ENCODE assay signal across 8 mouse cellular contexts in genomic region chr11:53890906-53891504, GRCm38 (mm10). TPM values are rescaled to one million over a fixed set of nuclear protein-coding genes. Genes with fewer than 3 reads are reported as not detected.
A peak's percentile ranks its signal among the peaks of the same experiment; 100 is the strongest.
DNase-seq lines count a peak whose midpoint lies in the region; ATAC-seq and TF ChIP-seq lines count a peak whose summit lies in the region.

No protein-coding gene starts in this region.

- H3K27me3 ChIP-seq in E14TG2a.4 (ENCODE audit: insufficient read depth, low read length), result peaks cover 11% of the 10 kb centered on the region
- no peaks in the 10 kb centered on the region for H3K27me3 ChIP-seq in embryonic facial prominence, embryonic 14.5 days (replicated peaks; ENCODE audit: control insufficient read depth, insufficient read depth, low read length)
- no peaks in the 10 kb centered on the region for H3K27me3 ChIP-seq in midbrain, embryonic 14.5 days (ENCODE audit: control insufficient read depth, insufficient read depth, low read length)

- H3K36me3 ChIP-seq in E14TG2a.4 (ENCODE audit: insufficient read depth, low read length), result no peaks in the 10 kb centered on the region
- no peaks in the 10 kb centered on the region for H3K36me3 ChIP-seq in embryonic facial prominence, embryonic 14.5 days (ENCODE audit: control insufficient read depth, insufficient read depth, low read length)
- H3K36me3 ChIP-seq in midbrain, embryonic 14.5 days (ENCODE audit: control insufficient read depth, insufficient read depth, low read length), result no peaks in the 10 kb centered on the region

- H3K4me2 ChIP-seq in embryonic facial prominence, embryonic 14.5 days (ENCODE audit: low read depth, low read length), result peak overlapping the region; percentile 88
- peak overlapping the region; percentile 76 for H3K4me2 ChIP-seq in midbrain, embryonic 14.5 days (ENCODE audit: low read length)

- no peak; the same call in 1 of the 2 replicates for ATAC-seq in embryonic facial prominence, embryonic 14.5 days (ENCODE audit: low read depth)
- peak; percentile 6 for ATAC-seq in inflammation-experienced regulatory T-cells, adult 6 months
- no peak; the same call in 1 of the 2 replicates for ATAC-seq in midbrain, embryonic 14.5 days (ENCODE audit: low FRiP score, low TSS enrichment)

- H3K4me1 ChIP-seq in E14TG2a.4 (replicated peaks; ENCODE audit: low read depth, low read length), result peaks cover 33% of the 10 kb centered on the region
- peaks cover 11% of the 10 kb centered on the region; the same call in 1 of the 2 replicates for H3K4me1 ChIP-seq in embryonic facial prominence, embryonic 14.5 days (ENCODE audit: control insufficient read depth, insufficient read depth, low read length)
- peaks cover 11% of the 10 kb centered on the region; the same call in 1 of the 2 replicates for H3K4me1 ChIP-seq in midbrain, embryonic 14.5 days (ENCODE audit: control insufficient read depth, insufficient read depth, low read length)

- H3K4me3 ChIP-seq in E14TG2a.4 (replicated peaks; ENCODE audit: low read length), result peak overlapping the region; percentile 84
- peak overlapping the region; percentile 61 for H3K4me3 ChIP-seq in embryonic facial prominence, embryonic 14.5 days (ENCODE audit: low read depth, low read length)
- H3K4me3 ChIP-seq in midbrain, embryonic 14.5 days (replicated peaks; ENCODE audit: low read depth, low read length), result peak overlapping the region; percentile 55

- peak overlapping the region; percentile 76 for H3K9ac ChIP-seq in embryonic facial prominence, embryonic 14.5 days (ENCODE audit: low read depth, low read length)
- peak overlapping the region; percentile 65 for H3K9ac ChIP-seq in midbrain, embryonic 14.5 days (replicated peaks; ENCODE audit: low read length)

- intact Hi-C loops in heart, postnatal 25 days (cut with DNase I), result no loop called here

- no peak for TF ChIP-seq CTCF in E14TG2a.4 (conservative IDR thresholded peaks at IDR 0.05; ENCODE audit: low read length)

- H3K27ac ChIP-seq in embryonic facial prominence, embryonic 14.5 days (replicated peaks; ENCODE audit: low read depth, low read length), result peak overlapping the region; percentile 76
- peak overlapping the region; percentile 37; the same call in 1 of the 2 replicates for H3K27ac ChIP-seq in midbrain, embryonic 14.5 days (replicated peaks; ENCODE audit: low read depth, low read length)

- DNase-seq in heart, adult 8-10 months (ENCODE audit: low spot score), result peak; percentile 28
- DNase-seq in heart, postnatal 25 days (ENCODE audit: low spot score), result no peak
- DNase-seq in embryonic facial prominence, embryonic 14.5 days (ENCODE audit: low spot score), result no peak
- DNase-seq in midbrain, embryonic 14.5 days, result no peak
- DNase-seq in right cerebral cortex, adult 2 months (ENCODE audit: low spot score in 2 of 2), result no peak
- DNase-seq in cerebellum, postnatal 14 days, result no peak

- no peaks in the 10 kb centered on the region for H3K9me3 ChIP-seq in E14TG2a.4 (ENCODE audit: low read length)
- H3K9me3 ChIP-seq in embryonic facial prominence, embryonic 14.5 days (ENCODE audit: control insufficient read depth, low read length), result no peaks in the 10 kb centered on the region
- no peaks in the 10 kb centered on the region for H3K9me3 ChIP-seq in midbrain, embryonic 14.5 days (ENCODE audit: control insufficient read depth, low read length)

- 7% methylated on average over 17 of the region's 33 CpGs for WGBS in embryonic facial prominence, embryonic 14.5 days
- 2% methylated on average over 33 of the region's 33 CpGs for WGBS in midbrain, embryonic 14.5 days

RNA-seq across cellular contexts. Expression of gene Slc22a5, which starts 0.5 kb away (rescaled TPM):
- 10 to 100 TPM; 19.8 to 26.2 (median 23.5) TPM for total RNA-seq in heart, adult 8-10 months (2022)
- 10 to 100 TPM; 21.9 to 25.9 TPM for total RNA-seq in heart, postnatal 25 days (2021)
- polyA plus RNA-seq in embryonic facial prominence, embryonic 14.5 days (2014; fragmentation: Nextera tagmentation; extraction: Ambion mirVana), result 9.0 and 10.2 TPM in 2 replicates
- polyA plus RNA-seq in inflammation-experienced regulatory T-cells, adult 6 months (2017; shearing (Covaris generic)), result 10 to 100 TPM in 2 of 3 experiments, 1 to 10 TPM in 1; 8.9 to 15.5 (median 12.7) TPM
- polyA plus RNA-seq in midbrain, embryonic 14.5 days (2014; fragmentation: Nextera tagmentation; extraction: Ambion mirVana), result 8.6 and 8.8 TPM in 2 replicates

RNA-seq across cellular contexts. Expression of gene Gm12216, which starts 31.9 kb away (rescaled TPM):
- total RNA-seq in heart, adult 8-10 months (2022), result 1 to 10 TPM; 1.2 to 3.0 (median 2.1) TPM
- total RNA-seq in heart, postnatal 25 days (2021), result 1 to 10 TPM; 1.3 to 1.7 TPM
- polyA plus RNA-seq in embryonic facial prominence, embryonic 14.5 days (2014; fragmentation: Nextera tagmentation; extraction: Ambion mirVana), result 0.47 and 0.63 TPM in 2 replicates
- polyA plus RNA-seq in inflammation-experienced regulatory T-cells, adult 6 months (2017; shearing (Covaris generic)), result 10 to 100 TPM; 19.8 to 38.0 (median 32.6) TPM
- polyA plus RNA-seq in midbrain, embryonic 14.5 days (2014; fragmentation: Nextera tagmentation; extraction: Ambion mirVana), result 0.26 and 0.57 TPM in 2 replicates

Comparison
In these comparisons a context has a peak if more than half of its experiments do, and no peak if none do; other contexts are left out.
1. RNA of gene Gm12216, which starts 31.9 kb away (polyA plus RNA-seq): 19.8 to 38.0 TPM in inflammation-experienced regulatory T-cells, adult 6 months; 0.47 to 0.63 TPM in embryonic facial prominence, embryonic 14.5 days and 0.26 to 0.57 TPM in midbrain, embryonic 14.5 days; every median in the first group is over 10 times any median in the second.
2. Peak in every context shown above with its lines, with median percentiles within 50 percentile points of each other: H3K4me3 ChIP-seq.